Mouse (Mus musculus) erythroid progenitor cell, adult 5-6 weeks (primary cell): ENCODE results near the gene Dock10. TPM values are rescaled to one million over a fixed set of nuclear protein-coding genes. Genes with fewer than 3 reads are reported as not detected.

Experiments used
- ATAC-seq: replicated peaks from 2 replicates; pipeline ENCODE4 v1.8.0; 2016; ENCODE audit warnings: moderate number of reproducible peaks, mild to moderate bottlenecking, moderate TSS enrichment, inconsistent platforms; ENCODE audit not compliant: poor library complexity, low FRiP score, severe bottlenecking
- total RNA-seq, 2 experiments: library from RNA; stranded (forward) in 1 of 2; stranded (reverse) in 1 of 2; fragments of 150-400 nt in 1 of 2; fragments of 186-747, 209-891 nt in 1 of 2; gene quantifications; 2 replicates each; pipeline versions ENCODE4 v1.2.3 to v1.2.4; 2015 to 2017; ENCODE audit warnings: low replicate concordance in 2 of 2

Gene Dock10
- total RNA-seq, 2 experiments from 2014 or later: 15.8 to 18.9 TPM

GRCm38 (mm10) chr1:80504081-80504480, 254.2 kb downstream of the Dock10 start:
- ATAC-seq: no peak

DNA sequence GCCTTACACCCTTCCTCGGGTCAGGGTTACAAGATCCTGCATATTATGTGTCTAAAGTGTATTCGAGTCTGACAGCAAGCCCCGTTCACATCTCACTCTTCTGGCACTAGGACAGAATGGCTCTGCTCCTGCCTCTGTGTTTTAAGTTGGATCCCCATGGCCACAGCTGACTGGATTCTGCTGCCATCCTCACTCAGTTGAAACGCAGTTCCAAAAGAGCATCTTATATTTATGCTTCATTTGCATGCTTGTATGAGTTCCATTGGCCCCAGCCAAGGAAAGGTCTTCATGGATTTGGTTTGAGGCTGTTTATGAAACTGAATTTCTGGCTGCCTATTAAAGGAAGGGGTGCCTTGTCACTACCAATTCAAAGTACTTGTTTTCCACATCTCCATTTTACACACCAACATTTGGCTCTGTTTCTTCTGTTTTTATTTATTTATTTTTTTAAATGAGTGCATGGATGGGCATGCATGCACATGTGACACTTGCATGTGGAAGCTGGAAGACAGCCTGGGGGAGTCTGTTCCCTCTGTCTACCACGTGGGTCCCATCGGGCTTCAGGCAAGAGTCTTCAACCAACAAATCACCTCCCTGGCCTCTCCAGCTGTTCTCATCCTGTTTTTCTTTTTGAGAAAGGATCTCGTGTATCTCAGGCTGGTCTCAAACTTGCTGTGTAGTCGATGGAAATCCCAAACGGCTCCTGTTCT, 255.7 kb downstream of the Dock10 start:
- ATAC-seq: no peak

- no peak for ATAC-seq
Observed at GRCm38 (mm10) chr1:80499264-80499663, 259.1 kb downstream of the Dock10 start.

DNA sequence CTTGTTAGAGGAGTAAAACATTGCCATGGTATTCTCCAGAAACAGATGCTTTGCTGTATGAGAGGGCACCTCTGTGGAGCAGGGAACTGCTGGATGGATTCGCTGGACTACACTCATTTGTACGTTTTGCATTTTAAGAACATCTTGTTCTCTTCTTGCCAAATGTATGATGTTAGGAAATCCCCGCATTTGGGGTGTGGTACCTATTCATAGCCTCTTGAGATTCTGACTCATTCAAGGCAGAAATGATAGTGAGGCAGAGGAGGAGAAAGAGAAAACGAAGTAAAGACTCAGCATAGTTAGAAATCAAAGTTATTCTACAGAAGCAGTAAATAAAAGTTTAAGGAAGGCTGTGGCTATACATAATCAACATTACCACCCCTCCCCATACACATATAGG, 262.0 kb downstream of the Dock10 start:
- no peak for ATAC-seq

DNA sequence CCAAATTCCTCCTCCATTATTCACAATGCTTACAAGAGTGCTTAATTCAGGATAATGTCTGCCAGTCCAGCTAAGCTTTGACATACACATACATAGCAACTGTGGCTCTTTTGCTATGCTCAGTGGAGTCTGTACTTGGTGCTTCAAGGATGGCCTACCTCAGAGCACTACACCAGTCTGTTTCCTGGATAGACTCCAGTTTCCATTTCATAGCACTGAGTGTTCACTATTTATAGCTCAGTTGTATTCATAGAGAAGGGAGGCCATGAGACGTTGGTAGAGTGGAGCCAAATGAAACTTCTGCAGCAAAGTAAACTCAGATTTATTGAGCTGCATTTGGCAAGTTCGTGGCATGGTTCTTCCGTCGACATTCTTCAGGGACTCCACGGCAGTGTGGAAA, 274.9 kb downstream of the Dock10 start:
- no peak for ATAC-seq

- no peak for ATAC-seq
Observed at GRCm38 (mm10) chr1:80474942-80475341, 283.4 kb downstream of the Dock10 start.

GRCm38 (mm10) chr1:80472395-80472794, 285.9 kb downstream of the Dock10 start:
- no peak for ATAC-seq

DNA sequence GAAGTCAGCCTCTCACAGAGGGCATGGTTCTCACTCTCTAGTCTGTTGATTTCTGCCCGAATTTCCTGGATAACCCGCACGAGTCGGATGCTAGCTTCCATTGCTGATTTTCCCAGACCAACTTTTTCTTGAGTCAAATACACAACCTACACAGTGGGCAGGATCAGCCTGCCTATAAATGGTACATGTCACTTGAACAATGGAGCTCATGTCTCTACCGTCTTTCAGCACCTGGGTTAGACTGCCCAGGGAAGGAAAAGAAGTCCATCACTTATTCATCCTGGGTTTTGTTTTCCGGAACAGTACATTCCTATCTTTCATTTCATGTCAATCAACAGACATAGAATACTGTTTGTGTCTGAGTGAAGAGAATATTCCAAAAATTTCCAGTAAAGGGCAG, 297.0 kb downstream of the Dock10 start, which contains the start of gene Gm45261:
Gm45261 (minus strand) TSS at position 101 of the 400 bp plus-strand sequence.
- ATAC-seq: no peak

- ATAC-seq: no peak
Observed at GRCm38 (mm10) chr1:80459923-80460322, 298.4 kb downstream of the Dock10 start.

- no peak for ATAC-seq
Observed at GRCm38 (mm10) chr1:80459477-80459876, 298.9 kb downstream of the Dock10 start.

DNA sequence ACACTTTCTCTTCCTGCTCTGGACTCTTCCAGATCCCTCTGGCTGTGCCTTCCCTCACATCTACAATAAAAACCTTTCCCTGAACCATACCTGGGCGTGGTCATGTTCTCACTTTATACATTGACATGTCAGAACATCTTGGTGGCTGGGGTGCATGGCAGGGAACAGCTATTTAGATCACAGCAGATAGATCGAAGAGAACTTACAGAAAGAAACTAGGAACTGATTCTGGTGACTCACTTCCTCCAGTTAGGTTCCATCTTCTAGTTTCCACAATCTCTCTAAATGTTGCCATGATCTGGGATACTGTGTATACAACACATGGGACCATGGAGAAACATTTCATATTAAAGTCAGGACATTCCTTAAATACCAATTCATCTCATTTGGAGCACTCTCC, 304.4 kb downstream of the Dock10 start:
- no peak for ATAC-seq

GRCm38 (mm10) chr1:80451914-80452549, 306.3 kb downstream of the Dock10 start:
- no peak for ATAC-seq
